Mouse (Mus musculus) ovary, adult 18-20 months (tissue): ENCODE measurements around the gene Adsl.

ENCODE experiments used
- DNase-seq: peaks from one replicate; pipeline ENCODE4 v3.0.0; 2022; ENCODE audit warnings: low spot score, mixed read lengths

The Adsl gene

DNA sequence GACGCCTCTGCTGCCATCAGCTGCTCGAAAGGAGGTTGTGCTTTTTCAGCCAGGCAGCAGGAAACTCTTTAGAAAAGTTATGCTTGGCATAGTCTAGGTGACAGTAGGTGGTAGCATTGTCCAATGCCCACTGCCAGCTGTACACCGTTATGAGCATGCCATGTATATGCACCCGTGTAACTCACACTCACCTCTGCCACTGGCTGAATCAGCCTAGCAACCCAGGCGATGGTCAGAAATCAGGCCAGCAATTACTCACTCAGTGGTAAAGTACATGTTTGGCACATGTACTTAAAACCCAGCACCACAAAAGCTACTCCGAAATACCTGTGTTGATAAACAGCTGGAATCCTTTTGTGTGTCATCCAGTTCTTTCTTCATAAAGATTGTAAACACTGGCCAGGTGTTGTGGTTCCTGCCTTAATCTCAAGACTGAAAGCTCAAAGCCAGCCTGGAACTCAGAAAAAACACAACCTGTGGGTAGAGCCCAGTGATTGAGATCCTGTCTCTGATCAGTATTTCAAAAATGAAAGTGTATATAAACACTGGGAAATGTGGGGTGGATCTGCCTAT lies 6.7 kb upstream of the Adsl start:
- DNase-seq = no peak

DNA sequence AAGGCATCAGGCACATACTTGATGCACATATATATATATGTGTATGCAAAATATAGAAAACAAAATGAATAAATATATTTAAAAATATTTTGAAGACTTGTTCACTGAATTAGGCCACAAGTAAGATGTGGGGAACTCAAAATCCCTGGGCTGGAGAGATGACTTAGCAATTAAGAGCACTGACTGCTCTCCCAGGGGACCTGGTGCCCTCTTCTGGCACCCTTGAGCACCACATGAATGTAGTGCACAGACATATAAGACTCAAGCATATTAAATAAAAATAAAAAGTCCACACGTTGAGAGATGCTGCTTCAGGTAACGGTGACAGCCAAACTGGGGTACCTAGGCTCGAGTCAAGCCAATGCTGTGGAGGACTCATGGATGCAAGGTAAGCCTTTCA lies 2.4 kb upstream of the Adsl start:
- DNase-seq = no peak

DNA sequence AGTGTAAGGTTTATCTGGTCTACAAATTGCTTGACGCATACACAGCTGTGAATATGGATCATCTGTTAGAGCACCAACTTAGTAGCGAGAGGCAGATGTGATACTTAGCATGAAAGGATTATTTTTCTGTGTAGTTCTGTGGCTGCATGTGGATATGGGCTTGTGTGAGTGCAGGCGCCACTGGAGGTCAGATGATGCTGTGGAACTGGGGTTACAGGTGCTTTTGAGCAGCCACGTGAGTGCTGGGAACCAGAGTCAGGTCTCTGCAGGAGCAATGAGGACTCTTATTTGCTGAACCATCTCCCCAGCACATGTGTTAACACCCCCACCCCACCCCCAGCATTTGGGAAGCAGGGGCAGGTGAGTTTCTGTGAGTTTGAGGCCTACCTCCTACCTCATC lies 1.1 kb downstream of the Adsl start:
- no peak for DNase-seq

DNA sequence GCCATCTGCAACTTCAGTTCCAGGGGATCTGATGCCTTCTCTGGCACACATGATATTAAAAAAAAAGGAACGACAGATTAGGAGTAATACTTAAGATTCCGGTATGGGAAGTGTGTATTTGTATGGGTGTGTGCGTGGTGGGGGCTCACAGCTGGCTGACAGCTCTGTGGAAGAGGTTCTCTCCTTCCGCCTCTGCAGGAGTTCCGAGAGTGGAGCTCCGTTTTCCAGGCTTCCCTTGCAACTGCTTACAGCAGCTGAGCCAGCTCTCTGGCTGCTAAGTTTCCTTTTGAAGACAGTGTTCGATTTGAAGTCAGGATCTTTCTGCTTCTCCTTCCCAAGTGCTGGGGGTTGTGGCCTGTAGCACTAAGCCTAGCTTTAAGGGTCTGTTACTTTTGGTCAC lies 1.8 kb downstream of the Adsl start:
- no peak for DNase-seq

DNA sequence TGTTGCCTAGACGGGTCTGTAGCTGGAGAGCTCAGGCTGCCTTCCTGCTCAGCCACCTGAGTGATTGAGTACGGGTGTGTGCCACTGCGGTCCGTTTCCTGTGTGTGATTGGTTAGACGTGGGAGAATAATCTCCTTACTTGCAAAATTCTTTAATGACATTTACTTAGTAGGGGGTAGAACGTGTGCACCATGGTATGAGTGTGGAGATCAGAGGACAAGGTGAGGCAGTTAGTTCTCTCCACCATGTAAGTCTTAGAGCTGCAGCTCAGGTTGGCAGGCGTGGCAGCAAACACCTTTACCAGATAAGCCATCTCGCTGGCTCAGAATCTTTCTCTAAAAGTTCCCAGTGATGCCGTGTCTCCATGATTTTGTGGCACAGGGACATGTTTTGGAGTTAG lies 5.7 kb downstream of the Adsl start:
- no peak for DNase-seq

DNA sequence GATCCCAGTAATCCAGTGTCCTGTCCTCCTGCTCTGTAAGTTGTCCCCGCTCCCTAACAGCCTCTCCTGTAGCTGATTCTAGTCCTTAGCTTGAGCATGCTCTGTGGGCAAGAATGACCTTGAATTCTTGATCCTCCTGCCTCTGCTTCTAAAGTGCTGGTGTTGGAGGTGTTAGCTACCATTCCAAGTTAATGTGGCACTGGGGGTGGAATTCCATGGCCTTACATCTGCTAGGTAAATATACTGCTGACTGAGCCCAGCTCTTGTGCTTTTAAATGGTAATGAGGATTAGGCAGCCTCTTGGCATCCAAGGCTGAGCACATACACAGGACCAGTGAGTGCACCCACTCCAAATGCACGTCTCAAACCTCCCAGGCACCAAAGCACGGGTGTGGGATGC lies 6.6 kb downstream of the Adsl start:
- no peak for DNase-seq

DNA sequence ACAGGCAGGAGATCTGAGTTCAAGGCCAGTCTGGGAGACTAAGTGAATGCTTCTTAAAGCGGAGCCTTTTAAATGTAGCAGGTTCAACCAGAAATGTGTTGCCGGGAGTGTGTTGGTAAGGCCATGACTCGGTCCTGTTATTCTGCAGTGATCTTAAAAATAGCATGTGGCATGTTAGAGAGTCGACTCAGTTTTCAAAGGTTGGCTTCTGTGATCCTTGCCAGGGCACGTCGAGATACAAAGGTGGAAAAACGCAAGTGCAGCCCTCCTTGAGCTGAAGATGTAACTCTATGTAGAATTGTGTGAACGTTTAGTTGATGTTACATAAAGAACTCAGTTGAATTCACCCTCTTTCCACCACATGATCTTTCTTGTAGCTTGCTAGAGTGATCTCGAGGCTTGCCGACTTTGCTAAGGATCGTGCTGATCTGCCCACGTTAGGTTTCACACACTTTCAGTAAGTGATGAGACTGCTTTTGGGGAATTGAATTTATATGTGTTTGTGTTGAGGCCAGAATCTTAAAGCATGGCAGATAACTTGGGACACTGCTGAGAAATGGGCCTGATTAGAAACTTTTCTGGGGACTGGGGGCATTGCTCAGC lies 7.6 kb downstream of the Adsl start:
- DNase-seq = no peak

DNA sequence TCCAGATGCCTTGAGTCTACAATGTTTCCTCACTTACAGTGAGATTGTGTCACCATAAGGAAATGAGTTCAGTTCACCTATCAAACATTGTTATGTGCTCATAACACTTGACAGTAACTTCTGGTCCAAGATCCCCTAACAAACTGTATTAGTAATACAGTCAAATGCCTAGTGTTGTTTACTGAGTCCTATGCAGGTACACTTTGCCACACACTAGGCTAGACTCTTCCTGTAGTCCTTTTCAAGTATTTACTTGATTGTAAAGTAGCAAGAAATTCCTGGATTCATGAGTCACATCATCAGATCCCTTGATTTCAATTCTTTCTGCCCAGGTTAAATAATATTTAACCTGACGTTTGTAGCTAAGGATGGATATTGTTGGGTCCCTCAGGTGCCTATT lies 21.1 kb downstream of the Adsl start:
- DNase-seq = no peak

DNA sequence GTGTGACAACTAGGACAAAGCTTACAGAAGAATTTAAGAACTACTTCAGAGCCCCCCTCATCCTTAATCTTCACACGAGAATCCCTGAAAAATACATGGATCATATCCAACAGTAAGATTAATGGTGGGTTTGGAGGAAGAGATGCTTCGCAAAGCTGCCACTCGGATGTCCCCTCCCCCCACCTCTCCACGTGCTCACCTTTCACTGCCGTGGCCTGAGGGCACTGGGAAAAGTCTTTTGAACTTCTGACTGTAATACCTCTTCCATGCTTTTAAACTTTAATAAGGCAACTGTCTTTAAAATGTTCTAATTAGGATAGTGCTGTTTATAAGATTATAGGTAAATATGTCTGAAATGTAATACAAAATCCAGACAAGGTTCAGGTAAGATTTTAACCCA lies 26.0 kb downstream of the Adsl start:
- no peak for DNase-seq

DNA sequence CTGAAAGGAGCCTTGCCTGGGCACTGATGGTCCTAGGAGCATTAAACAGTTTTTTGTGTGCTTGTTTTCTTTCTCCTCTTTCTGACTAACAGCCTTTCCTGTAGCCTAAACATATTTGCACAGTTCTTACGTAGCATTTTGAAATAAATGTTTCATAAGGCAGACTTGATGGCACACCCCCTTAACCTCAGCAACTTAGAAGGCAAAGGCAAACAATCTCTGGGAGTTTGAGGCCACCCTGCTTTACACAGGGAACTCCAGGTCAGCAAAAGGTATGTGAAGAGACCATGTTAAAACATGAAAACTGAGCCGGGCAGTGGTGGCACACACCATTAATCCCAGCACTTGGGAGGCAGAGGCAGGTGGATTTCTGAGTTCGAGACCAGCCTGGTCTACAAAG lies 27.4 kb downstream of the Adsl start:
- no peak for DNase-seq

DNA sequence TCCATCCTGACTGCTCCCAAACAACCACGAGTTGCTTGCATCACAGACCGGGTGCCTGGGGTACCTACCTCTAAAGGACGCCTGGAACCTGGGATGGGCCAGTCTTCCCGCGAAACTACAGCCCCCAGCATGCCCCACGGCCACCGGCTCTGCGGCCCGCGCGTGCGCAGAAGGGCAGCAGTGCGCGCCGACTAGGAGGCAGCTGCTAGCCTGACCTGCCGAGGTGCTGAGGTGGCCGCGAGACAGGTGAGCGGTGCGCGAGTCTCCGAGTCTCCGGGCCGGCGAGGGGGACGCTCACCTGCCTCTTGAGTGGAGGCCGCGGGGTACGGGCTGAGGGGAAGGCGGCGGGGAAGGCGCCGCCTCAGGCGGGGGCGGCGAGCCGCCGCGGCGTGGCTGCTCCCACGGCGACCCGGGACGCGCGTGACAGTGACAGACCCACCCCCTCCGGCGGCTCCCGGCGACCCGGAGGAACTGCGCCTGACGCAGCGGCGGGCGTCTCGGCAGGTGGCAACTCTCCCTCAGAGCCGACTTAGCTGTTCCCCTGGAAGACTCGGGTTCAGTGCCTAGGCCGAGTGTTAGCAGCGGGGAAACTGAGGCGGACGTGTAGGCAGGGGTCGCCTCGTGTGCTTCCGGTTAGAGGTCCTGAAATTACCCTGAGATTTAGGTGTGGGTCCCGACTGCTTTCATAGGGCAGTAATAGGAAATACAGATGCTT lies 29.5 kb downstream of the Adsl start, which contains the start of gene Sgsm3:
Sgsm3 (plus strand) TSS at position 146 of the 715 bp plus-strand sequence.
- peak; percentile 74 for DNase-seq

DNA sequence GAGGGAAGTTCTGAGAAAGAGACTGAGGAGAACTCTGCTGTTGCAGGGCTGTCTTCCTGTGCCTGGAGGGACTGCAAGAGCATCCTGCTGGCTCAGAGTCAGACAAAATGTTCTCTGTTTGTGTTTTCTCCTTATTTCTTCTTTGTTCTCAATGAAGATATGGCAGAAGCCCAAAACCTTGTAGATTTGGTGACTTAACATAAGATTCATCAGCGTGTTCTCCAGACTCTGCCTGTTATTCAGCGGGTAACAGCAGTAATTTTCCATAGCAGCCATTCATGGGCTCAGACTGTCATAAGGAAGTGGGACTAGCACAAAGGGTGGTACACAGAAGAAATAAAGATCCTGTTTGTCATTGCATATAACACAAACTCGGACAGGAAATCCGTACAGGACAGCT lies 31.3 kb downstream of the Adsl start:
- no peak for DNase-seq

DNA sequence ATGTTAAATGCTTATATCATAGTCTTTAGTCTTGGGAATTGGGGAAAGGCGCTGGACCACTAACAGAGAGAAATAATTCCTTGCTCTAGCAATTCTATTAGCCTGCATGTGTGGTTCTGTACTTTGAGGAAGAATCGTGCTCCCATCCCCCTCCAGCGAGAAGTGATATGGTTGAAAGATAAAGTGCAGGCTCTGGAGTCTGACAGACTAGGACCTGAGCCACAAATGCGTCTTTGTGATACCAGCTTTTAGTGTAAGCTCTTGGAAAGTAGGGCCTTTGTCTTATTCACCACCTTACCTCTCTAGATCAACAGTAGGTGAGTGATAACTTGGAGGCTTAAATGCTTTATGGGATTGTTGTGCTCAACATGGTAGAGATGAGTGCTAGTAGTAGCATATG lies 32.9 kb downstream of the Adsl start:
- no peak for DNase-seq

DNA sequence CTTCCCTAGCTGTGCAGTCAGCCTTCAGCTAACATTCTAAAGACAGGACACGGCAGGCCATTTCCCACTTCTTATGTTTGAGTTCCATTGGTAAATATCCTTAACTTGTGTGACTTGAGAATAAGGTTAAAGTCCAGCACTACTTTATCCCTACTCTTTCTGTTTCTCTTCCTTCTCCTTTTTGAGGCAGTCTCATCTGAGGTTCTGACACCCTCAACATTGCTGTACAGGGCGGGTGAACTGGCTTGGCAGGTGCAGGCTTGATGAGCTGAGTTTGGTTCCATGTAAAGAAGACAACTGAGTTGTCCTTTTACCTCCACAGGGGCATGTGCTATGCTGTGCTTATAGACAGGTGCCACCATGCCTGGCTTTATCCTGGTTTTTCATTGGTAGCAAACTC lies 35.0 kb downstream of the Adsl start:
- DNase-seq = no peak

DNA sequence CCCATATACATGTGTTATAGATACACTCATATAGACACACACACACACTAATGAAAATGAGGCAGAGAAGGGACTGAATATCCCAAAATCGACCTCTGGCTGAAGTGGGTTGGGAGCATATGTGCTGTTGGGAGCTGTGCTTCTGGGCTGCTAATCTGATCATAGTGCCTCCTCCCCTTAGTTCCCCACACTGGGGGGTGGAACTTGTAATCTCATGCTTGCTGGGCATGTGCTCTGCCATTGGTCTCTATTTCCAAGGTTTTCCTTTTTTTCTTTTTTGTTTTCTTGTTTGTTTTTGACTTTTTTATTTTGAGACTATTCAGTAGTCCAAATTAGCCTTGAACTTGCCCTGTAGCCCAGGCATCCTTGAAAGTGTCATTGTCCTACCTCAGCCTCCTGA lies 40.0 kb downstream of the Adsl start:
- no peak for DNase-seq

DNA sequence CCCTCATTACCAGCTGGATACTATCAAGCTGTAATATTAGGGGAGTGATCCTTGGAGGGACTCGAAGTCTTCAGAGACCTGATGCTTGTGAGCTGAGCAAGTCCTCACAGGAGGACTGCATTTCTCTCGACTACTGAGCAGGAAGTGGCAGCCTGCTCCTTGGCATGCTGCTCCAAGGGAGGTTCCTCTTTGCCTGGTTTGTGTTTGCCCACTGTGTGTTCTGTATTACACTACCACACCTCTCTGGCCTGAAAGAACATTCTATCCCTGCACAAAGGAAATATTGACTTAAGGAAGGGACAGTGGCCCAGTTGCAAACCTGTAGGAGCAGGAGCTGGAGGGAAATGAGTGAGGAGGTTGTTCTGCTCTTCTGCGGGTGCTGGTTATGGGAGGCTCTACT lies 41.4 kb downstream of the Adsl start:
- DNase-seq = no peak

DNA sequence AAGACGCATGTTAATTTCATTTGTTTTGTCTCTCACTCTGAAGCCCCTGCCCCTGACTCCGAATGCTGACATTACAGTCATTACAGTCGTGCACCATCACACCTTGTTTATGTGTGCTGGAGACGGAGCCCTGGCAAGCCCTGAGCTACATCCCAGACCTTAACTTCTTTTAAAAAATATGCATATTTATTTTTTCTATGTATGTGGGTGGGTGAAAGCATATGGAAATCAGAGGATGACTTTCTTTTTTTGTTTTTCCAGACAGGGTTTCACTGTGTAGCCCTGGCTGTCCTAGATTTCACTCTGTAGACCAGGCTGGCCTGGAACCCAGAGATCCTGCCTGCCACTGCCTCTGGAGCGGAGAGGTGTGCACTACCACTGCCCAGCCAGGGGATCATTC lies 46.7 kb downstream of the Adsl start:
- DNase-seq = no peak

DNA sequence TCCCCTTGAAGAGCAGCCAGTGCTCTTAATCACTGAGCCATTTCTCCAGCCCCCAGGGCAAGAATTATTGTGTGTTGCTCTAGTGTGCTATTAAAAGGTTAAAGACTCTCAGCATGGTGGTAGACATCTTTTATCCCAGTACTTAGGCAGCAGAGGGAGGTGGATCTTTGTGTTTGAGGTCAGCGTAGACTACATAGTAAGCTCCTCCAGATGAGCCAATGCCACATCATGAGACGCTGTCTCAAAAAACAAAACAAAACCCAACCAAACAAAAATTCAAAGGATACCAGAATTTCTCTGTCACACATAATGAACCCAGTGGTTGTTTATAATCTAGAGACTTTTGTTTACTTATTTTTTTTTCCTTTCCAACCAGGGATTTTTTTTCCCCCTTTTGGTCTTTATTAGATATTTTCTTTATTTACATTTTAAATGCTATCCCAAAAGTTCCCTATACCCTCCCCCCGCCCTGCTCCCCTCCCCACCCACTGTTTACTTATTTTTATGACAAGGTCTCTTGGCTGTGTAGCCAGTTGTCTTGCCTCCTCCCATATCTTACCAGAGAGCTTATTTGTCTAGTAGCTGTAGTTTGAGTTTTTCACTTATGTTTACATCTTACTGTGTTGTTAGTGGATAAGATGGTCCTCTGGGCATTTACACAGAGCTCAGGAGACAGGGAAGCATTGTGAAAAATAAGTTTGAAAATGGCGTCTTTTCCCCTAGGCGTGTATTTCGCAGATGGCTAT lies 48.0 kb downstream of the Adsl start:
- DNase-seq = no peak

DNA sequence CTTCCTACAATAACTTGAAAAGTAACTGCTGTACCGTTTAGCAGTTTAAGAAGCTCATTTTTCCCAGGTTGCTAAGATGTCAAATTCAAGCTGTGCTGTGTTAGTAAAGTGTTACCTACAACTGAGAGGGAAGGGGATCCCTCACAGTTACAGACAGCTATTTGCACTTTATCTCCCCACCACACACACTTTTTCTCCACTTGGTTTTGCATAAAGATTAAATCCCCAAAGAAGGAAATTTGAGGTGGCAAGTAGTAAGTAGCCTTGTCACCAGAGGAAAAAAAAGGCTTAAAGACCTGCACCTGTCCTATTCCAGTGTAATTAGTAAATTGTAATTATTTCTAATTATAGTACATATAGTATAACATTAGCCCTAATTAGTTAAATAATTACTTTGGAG lies 48.8 kb downstream of the Adsl start:
- no peak for DNase-seq

DNA sequence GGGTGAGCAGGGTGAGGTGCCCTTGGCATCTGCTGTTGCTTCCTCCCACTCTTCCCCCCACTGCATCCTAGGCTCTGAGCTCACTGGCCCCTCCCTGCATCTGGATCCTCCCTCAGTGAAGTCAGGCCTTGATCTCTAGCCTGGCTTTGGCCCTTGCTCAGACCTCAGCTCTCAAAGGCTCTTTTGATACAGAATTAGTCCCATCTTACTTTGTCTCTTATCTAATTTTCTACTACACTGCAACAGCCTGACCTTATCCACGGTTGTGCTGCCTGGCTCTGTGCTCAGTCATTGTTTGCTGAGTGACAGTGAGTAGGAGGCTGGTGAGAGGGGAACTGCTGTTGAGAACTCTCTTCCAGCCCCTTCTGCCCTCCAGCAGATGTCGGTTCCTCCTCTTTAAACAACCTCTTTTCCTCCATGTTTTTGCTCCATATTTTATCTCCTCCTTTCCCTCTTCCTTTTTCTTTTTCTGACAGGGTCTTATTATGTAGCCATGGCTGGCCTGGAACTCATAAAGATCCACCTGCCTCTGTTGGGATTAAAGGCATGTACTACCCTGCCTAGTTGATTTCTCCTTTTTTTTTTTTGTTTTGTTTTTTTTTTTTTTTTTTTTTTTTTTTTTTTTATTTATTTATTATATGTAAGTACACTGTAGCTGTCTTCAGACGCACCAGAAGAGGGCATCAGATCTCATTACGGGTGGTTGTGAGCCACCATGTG lies 52.3 kb downstream of the Adsl start:
- no peak for DNase-seq

DNA sequence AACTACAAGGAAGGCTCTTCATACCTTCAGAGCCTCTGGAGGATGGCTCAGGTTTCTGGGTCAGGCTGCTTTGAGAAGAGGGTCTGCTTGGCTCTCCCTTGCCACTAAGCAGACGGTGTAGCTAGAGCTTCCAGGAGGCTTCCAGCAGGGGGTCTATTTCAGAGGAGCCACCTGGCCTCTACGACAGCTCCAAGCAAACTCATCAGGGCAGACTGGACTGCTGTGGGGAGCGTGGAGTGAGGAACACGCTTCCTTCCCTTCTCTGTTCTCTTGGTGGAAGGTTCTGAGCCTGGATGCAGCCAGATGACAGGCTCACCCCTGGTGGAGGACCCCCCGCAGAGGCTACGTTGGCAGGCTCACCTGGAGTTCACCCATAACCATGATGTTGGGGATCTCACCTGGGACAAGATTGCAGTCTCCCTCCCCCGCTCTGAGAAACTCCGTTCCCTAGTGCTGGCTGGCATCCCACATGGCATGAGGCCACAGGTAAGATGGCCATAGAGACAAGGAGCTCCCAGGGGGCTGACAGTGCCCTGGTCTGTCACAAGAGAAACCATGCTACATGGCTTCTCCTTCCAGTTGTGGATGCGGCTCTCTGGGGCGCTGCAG lies 57.9 kb downstream of the Adsl start:
- no peak for DNase-seq

DNA sequence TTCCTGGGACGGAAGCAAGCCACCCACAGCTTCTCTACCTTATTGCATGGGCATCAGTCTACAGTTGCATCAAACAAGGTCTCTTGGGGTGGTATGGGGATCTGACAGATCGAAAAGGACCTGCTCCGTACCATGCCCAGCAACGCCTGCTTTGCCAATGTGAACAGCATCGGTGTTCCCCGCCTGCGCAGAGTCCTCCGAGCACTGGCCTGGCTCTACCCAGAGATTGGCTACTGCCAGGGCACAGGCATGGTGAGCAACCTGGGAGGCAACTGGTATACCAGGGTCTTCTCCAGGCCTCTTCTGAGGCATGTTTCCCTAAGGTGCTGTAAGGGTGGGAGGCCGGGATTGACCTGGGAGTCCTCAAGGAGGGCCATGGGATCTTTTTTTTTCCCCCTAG lies 59.0 kb downstream of the Adsl start:
- no peak for DNase-seq
